Mouse (Mus musculus) cerebellum, adult 2 months (tissue): ENCODE results near the gene Lrg1. TPM values are rescaled to one million over a fixed set of nuclear protein-coding genes. Genes with fewer than 3 reads are reported as not detected.

Source experiments
- DNase-seq, 2 experiments: peaks; one replicate each; pipeline ENCODE4 v3.0.0; 2021
- H3K27ac ChIP-seq: fragments of 200-500 bp; 2 replicates; pipeline ENCODE4 v1.5.1; 2012; ENCODE audit warnings: low read length, control low read depth, inconsistent platforms; ENCODE audit not compliant: insufficient read depth
- H3K27me3 ChIP-seq: fragments of 200-500 bp; 2 replicates; pipeline ENCODE4 v1.6.1; 2012; ENCODE audit warnings: inconsistent platforms, mild to moderate bottlenecking, low read length, moderate library complexity; ENCODE audit not compliant: control insufficient read depth, insufficient read depth
- H3K4me1 ChIP-seq: fragments of 200-500 bp; 2 replicates; pipeline ENCODE4 v1.6.1; 2011; ENCODE audit warnings: low read length; ENCODE audit not compliant: control insufficient read depth, insufficient read depth
- H3K4me3 ChIP-seq: fragments of 200-500 bp; replicated peaks from 2 replicates; pipeline ENCODE3; 2011; ENCODE audit warnings: mild to moderate bottlenecking, low read depth, low read length, control low read depth; ENCODE audit not compliant: insufficient read depth
- CTCF ChIP-seq: fragments of 200-500 bp; IDR thresholded peaks from 2 replicates; pipeline ENCODE4 v1.5.1; 2011; ENCODE audit warnings: low read depth, mild to moderate bottlenecking, control low read depth, low read length, moderate library complexity, borderline replicate concordance; ENCODE audit not compliant: insufficient read depth
- POLR2A ChIP-seq: fragments of 200-500 bp; IDR thresholded peaks from 2 replicates; pipeline ENCODE4 v1.6.1; 2011; ENCODE audit warnings: low read length, control low read depth, borderline replicate concordance; ENCODE audit not compliant: insufficient read depth
- WGBS: fragments of 180-500 bp; shearing (Covaris S2); methylation state at CpG from one replicate; pipeline ENCODE4 v1.1.7; 2018; 5-methylcytosine and 5-hydroxymethylcytosine counted together
- polyA plus RNA-seq: library from polyadenylated mRNA; depleted of rRNA; stranded (reverse); fragments of >200 nt; gene quantifications from 2 replicates; pipeline ENCODE4 v1.2.3, GENCODE M21; 2012

Lrg1 gene
- polyA plus RNA-seq, 1 experiment = 0.93 TPM

GRCm38 (mm10) chr17:56103465-56104285, 18.1 kb downstream of the Lrg1 start:
- H3K4me3 ChIP-seq = no peak overlapping the region
- TF ChIP-seq CTCF (no peak), POLR2A (no peak)
- WGBS = 94% methylated on average over 8 of the region's 8 CpGs
- no peak overlapping the region for H3K27ac ChIP-seq
- H3K27me3 ChIP-seq = no peaks in the 10 kb centered on the region
- no peak for DNase-seq
- no peaks in the 10 kb centered on the region for H3K4me1 ChIP-seq

DNA sequence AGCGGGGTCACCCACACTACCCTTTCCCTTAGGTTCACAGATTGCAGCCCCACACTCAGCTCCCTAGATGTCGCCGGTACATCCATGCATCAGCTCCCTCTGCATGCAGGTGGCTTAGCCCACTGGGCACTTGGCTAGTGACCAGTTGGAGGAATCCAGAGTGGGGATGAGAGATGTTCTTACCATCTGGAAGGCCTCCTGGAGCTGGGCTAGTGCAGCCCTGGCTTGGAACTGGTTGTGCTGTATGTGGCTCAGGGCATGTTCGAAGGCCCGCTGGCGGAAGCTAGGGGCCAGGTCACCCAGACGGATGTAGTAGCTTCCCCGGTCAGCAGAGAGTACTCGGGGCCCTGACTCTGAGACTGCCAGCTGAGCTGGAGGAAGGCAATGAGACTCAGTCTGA, 18.9 kb downstream of the Lrg1 start:
- no peaks in the 10 kb centered on the region for H3K27me3 ChIP-seq
- 81% methylated on average over 9 of the region's 9 CpGs for WGBS
- H3K27ac ChIP-seq = no peak overlapping the region
- no peak overlapping the region for H3K4me3 ChIP-seq
- no peaks in the 10 kb centered on the region for H3K4me1 ChIP-seq
- no peak for DNase-seq
- TF ChIP-seq POLR2A (no peak), CTCF (no peak)

- Histone ChIP-seq H3K4me3 (no peak overlapping the region), H3K27ac (no peak overlapping the region), H3K4me1 (no peaks in the 10 kb centered on the region), H3K27me3 (no peaks in the 10 kb centered on the region)
- 90% methylated on average over 5 of the region's 5 CpGs for WGBS
- TF ChIP-seq POLR2A = no peak
- TF ChIP-seq CTCF = no peak
- no peak for DNase-seq
These were observed 19.6 kb downstream of the Lrg1 start for GRCm38 (mm10) chr17:56102158-56102557.

DNA sequence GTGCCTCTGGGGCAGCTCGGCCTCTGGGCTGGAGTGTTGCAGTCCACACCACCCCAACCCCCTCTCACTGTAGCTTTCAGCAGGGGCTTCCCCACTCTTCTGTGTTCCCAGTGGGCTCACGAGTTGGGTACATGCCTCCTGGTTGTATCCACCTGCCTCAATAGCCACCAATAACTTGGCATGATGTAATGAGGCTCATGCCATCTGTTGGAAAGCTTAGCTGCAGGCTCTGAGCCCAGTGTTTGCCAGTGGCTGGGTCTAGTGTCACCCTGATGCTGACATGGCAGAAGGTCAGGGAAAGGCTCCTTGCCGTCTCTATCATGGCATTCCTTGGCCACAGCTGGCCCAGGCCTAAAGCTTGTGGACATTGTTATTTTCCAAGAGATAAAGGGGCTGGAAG, 21.0 kb downstream of the Lrg1 start:
- Histone ChIP-seq H3K4me1 (no peaks in the 10 kb centered on the region), H3K27me3 (no peaks in the 10 kb centered on the region), H3K27ac (no peak overlapping the region), H3K4me3 (no peak overlapping the region)
- TF ChIP-seq CTCF = no peak
- no peak for TF ChIP-seq POLR2A
- 44% methylated on average over 3 of the region's 3 CpGs for WGBS
- DNase-seq = no peak

DNA sequence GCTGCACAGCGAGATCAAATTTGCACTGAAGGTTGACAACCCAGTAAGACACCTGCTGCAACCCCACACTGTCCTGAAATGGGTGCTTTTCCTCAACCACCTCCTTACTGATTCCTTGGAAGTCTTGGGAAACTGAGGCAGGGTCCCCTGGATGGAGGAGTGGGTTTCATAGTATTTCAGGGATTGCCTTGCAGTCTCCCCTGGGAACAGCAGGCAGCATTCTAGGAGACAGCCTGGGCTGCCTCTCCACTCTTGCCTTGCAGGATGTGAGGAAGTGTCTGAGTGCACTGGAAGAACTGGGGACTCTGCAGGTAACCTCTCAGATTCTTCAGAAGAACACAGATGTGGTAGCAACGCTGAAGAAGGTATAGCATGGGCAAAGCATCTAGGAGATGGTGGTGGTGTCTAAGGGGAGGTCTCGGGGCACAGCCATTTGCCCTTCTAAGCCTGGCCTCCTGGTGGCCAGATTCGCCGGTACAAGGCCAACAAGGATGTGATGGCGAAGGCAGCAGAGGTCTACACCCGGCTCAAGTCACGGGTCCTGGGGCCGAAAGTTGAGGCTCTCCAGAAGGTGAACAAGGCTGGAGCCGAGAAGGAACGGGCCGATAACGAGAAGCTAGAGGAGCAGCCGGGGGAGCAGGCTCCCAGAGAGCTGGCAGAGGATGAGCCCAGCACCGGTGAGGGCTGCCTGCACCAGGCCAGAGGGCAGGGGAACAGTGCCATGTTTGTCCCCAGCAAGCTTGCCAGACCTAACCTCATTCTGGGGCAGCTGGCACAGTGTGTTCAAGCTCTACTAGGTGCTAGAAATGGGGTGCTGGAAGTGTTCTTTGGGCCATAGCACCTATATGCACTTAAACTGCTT, 22.9 kb downstream of the Lrg1 start:
- no peak overlapping the region for H3K4me3 ChIP-seq
- TF ChIP-seq POLR2A = no peak
- no peak for TF ChIP-seq CTCF
- no peak overlapping the region for H3K27ac ChIP-seq
- no peak for DNase-seq
- 85% methylated on average over 15 of the region's 15 CpGs for WGBS
- H3K4me1 ChIP-seq = no peaks in the 10 kb centered on the region
- H3K27me3 ChIP-seq = no peaks in the 10 kb centered on the region

DNA sequence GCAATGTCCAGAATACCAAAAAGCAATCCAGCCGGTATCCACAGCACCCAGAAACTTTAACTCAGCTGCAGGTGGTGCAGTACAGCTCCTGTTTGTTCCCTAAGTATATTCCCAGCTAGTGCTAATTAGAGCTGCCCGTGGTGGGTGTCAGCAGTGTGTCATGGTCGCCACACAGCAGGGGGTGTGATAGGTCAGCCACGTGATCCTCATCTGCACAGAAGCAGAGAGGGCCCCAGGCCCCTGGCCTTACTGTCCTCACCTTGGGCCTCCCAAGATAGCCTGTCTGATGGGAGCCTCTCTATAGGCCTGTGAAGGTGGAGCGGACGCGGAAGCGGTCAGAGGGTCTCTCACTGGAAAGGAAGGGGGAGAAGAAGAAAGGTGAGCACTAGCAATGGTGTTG, 23.6 kb downstream of the Lrg1 start:
- no peak for DNase-seq
- Histone ChIP-seq H3K4me1 (no peaks in the 10 kb centered on the region), H3K27ac (no peak overlapping the region), H3K27me3 (no peaks in the 10 kb centered on the region), H3K4me3 (no peak overlapping the region)
- WGBS = 82% methylated on average over 8 of the region's 8 CpGs
- TF ChIP-seq CTCF (no peak), POLR2A (no peak)

DNA sequence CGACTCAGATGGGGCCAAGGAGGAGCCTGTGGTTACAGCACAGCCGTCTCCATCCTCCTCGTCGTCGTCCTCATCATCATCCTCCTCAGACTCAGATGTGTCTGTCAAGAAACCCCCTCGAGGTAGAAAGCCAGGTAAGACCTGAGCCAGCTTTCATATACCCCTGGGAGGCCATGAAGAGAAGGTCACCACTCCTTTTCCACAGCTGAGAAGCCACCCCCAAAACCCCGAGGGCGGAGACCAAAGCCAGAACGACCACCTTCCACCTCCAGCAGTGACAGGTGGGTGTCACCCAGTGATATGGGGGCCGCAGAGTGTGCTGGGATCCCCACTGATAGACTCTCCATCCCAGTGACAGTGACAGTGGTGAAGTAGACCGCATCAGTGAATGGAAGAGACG, 24.9 kb downstream of the Lrg1 start:
- Histone ChIP-seq H3K27ac (no peak overlapping the region), H3K4me3 (no peak overlapping the region), H3K27me3 (no peaks in the 10 kb centered on the region), H3K4me1 (no peaks in the 10 kb centered on the region)
- WGBS = 90% methylated on average over 12 of the region's 12 CpGs
- no peak for DNase-seq
- TF ChIP-seq POLR2A = no peak
- TF ChIP-seq CTCF = no peak
